Mouse (Mus musculus) intestine, embryonic 14.5 days (tissue): Measurements from ENCODE around the gene Tcp1. TPM values are rescaled to one million over a fixed set of nuclear protein-coding genes. Genes with fewer than 3 reads are reported as not detected.
A peak's percentile ranks its signal among the peaks of the same experiment; 100 is the strongest.
"Not testable (repeated sequence)": the region's sequence is repeated elsewhere in the genome, so short reads cannot be mapped to it uniquely, and the experiment has no call there.

ENCODE experiments used
- ATAC-seq: fragments of 200-750 bp; cut with Nextera tagmentation; replicated peaks from 2 replicates; pipeline ENCODE4 v1.8.0; 2017; ENCODE audit warnings: low read depth, moderate number of reproducible peaks, moderate TSS enrichment, moderate library complexity; ENCODE audit not compliant: low FRiP score, low TSS enrichment
- DNase-seq: peaks from one replicate; pipeline ENCODE4 v3.0.0-alpha.2; 2018; ENCODE audit warnings: low spot score
- H3K27ac ChIP-seq: fragments of 300-500 bp; sonication (generic); 2 replicates; pipeline ENCODE4 v1.5.1; 2014; ENCODE audit warnings: low read depth, mild to moderate bottlenecking, control low read depth
- H3K27me3 ChIP-seq: fragments of 300-500 bp; sonication (generic); replicated peaks from 2 replicates; pipeline ENCODE4 v1.6.1; 2014; ENCODE audit warnings: low read length, control low read depth; ENCODE audit not compliant: control insufficient read depth, insufficient read depth
- H3K36me3 ChIP-seq: fragments of 300-500 bp; sonication (generic); 2 replicates; pipeline ENCODE4 v1.6.1; 2014; ENCODE audit warnings: low read length, control low read depth; ENCODE audit not compliant: control insufficient read depth, insufficient read depth
- H3K4me1 ChIP-seq: fragments of 300-500 bp; sonication (generic); replicated peaks from 2 replicates; pipeline ENCODE4 v1.6.1; 2014; ENCODE audit warnings: low read length, control low read depth, mixed read lengths; ENCODE audit not compliant: control insufficient read depth, insufficient read depth
- H3K4me2 ChIP-seq: fragments of 300-500 bp; sonication (generic); 2 replicates; pipeline ENCODE4 v1.6.1; 2014; ENCODE audit warnings: low read length
- H3K4me3 ChIP-seq: fragments of 300-500 bp; sonication (generic); 2 replicates; pipeline ENCODE4 v1.5.1; 2014; ENCODE audit warnings: low read depth, low read length, control low read depth, mixed read lengths
- H3K9ac ChIP-seq: fragments of 300-500 bp; sonication (generic); 2 replicates; pipeline ENCODE4 v1.6.1; 2014; ENCODE audit warnings: mild to moderate bottlenecking, low read length
- H3K9me3 ChIP-seq: fragments of 300-500 bp; sonication (generic); 2 replicates; pipeline ENCODE4 v1.6.1; 2016; ENCODE audit warnings: low read length, control low read depth; ENCODE audit not compliant: control insufficient read depth
- WGBS: fragments of 180-500 bp; shearing (Covaris S2); extraction: QIAGEN DNeasy Blood & Tissue Kit; methylation state at CpG from one replicate; pipeline ENCODE4 v1.1.7; 2014; 5-methylcytosine and 5-hydroxymethylcytosine counted together
- polyA plus RNA-seq: library from polyadenylated mRNA; unstranded; fragments of >200 nt; fragmentation: Nextera tagmentation; extraction: Ambion mirVana; gene quantifications from 2 replicates; pipeline ENCODE4 v1.2.1, GENCODE M21; 2014

Tcp1 gene
- polyA plus RNA-seq, 1 experiment from 2014 or later, result 447 TPM

DNA sequence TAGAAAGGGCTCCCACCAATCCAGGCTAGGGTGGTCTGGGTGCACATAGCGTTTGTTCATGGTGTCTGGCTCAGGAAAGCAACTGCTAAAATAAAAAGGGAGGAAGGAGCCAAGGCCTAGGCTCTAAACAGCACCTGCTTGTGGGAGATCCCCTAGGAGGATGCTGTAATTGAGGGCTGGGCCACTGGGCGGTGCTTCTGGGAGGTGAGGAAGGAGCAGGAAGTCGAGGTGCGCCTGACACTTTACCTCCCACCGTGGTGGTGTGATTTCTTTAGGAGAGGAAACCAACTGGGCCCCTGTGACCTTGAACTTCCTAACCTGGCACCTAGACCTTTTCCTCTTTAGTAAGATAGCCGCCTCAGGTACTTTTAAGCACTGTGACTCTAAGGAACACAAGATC lies 28.9 kb upstream of the Tcp1 start:
- Histone ChIP-seq H3K9me3 (no peaks in the 10 kb centered on the region), H3K9ac (no peak overlapping the region), H3K27me3 (no peaks in the 10 kb centered on the region), H3K36me3 (no peaks in the 10 kb centered on the region; the same call in 1 of the 2 replicates), H3K27ac (no peak overlapping the region), H3K4me2 (no peak overlapping the region), H3K4me3 (no peak overlapping the region), H3K4me1 (no peaks in the 10 kb centered on the region)
- no peak for DNase-seq
- ATAC-seq, result 0 out of 2 replicates have a peak, but pooled peaks have one; percentile 44
- 38% methylated on average over 6 of the region's 6 CpGs for WGBS

DNA sequence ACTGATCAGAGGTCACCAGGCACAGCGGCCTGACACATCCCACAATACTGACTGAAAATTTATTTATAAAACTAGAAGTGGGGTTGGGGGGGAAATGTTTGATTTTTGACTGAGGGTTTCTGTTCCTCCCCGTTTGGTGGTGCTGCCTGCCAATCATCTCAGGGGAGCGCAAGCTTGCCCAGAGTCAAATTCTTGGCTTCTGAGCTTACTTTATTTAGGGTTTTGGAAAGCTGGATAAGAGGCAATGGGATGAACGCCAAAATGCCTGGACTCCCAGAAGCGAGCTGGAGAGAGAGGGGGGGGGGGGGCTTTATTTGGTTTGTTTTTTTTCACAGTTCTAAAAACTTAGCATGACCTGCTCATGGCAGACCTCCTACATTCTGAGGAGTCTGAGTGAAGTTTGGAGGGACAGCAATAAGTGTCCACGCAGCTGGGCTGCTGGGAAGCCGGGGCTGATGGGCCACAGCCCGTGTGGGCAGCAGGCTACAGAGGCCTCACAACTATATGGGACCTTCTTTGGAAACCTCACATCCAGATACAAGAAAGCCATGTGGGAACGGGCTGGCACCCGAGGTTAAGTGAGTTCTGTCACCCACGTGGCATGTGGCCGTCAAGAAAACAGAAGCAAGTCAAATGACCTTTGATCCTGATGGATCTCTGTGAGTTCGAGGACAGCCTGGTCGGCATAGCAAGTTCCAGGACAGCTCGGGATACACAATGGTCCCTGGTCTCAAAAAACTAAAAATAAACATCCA lies 28.3 kb upstream of the Tcp1 start:
- no peaks in the 10 kb centered on the region; the same call in 1 of the 2 replicates for H3K36me3 ChIP-seq
- H3K4me2 ChIP-seq, result no peak overlapping the region
- no peaks in the 10 kb centered on the region for H3K4me1 ChIP-seq
- 72% methylated on average over 15 of the region's 15 CpGs for WGBS
- ATAC-seq (no peak), DNase-seq (no peak)
- H3K27ac ChIP-seq, result no peak overlapping the region
- H3K27me3 ChIP-seq, result no peaks in the 10 kb centered on the region
- no peak overlapping the region for H3K4me3 ChIP-seq
- no peaks in the 10 kb centered on the region for H3K9me3 ChIP-seq
- H3K9ac ChIP-seq, result no peak overlapping the region

DNA sequence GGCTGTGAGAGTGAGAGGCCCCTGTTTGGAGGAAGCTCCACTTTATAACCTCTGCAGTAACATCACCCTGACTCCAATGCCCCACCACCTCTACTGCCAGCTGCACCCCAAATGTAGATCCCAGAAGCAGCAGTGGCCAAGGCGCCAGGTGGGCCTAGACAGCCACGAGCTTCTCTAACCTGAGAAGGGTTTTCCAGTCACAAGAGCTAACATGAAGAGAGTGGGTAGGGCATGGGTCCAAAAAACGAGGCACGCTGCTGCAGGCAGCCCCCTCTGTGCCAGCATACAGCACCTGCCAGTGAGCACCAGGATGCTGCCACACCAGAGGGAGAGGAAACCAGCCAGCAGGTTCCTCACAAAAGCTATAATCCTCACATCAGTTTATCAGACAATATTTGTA lies 24.4 kb upstream of the Tcp1 start:
- H3K4me3 ChIP-seq, result no peak overlapping the region
- H3K9me3 ChIP-seq, result no peaks in the 10 kb centered on the region
- no peaks in the 10 kb centered on the region; the same call in 1 of the 2 replicates for H3K36me3 ChIP-seq
- no peaks in the 10 kb centered on the region for H3K4me1 ChIP-seq
- 79% methylated on average over 4 of the region's 4 CpGs for WGBS
- H3K9ac ChIP-seq, result no peak overlapping the region
- H3K27ac ChIP-seq, result no peak overlapping the region
- no peak overlapping the region for H3K4me2 ChIP-seq
- ATAC-seq (no peak), DNase-seq (no peak)
- no peaks in the 10 kb centered on the region for H3K27me3 ChIP-seq

DNA sequence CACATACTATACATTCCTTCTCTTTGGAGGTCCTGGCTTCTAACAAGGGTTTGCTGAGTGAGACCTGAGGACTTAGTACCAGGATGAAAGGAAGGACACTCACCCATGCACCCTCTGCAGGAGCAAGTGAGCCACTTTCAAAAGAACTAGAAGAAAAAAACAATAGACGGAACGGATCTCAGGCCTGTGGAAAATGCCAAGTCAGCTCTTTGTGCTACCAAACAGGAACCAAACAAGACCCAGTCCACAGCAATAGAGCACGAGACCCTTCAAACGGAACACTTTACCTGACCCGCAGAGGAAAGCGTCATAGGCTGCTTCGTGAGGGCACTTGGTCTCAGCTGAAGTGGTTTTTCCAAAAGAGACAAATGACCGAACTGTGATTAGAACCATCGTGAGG lies 23.5 kb upstream of the Tcp1 start:
- Histone ChIP-seq H3K27ac (no peak overlapping the region), H3K4me3 (no peak overlapping the region), H3K27me3 (no peaks in the 10 kb centered on the region), H3K4me1 (no peaks in the 10 kb centered on the region), H3K9me3 (no peaks in the 10 kb centered on the region), H3K9ac (no peak overlapping the region), H3K4me2 (no peak overlapping the region), H3K36me3 (no peaks in the 10 kb centered on the region; the same call in 1 of the 2 replicates)
- no peak for ATAC-seq
- WGBS, result 89% methylated on average over 9 of the region's 9 CpGs
- no peak for DNase-seq

- ATAC-seq (no peak), DNase-seq (no peak)
- 89% methylated on average over 5 of the region's 5 CpGs for WGBS
- Histone ChIP-seq H3K9me3 (no peaks in the 10 kb centered on the region), H3K36me3 (peaks cover 7% of the 10 kb centered on the region; the same call in 1 of the 2 replicates), H3K4me1 (no peaks in the 10 kb centered on the region), H3K27ac (no peak overlapping the region), H3K27me3 (no peaks in the 10 kb centered on the region), H3K4me2 (no peak overlapping the region), H3K9ac (no peak overlapping the region), H3K4me3 (no peak overlapping the region)
Measured at GRCm38 (mm10) chr17:12897674-12898073, 17.8 kb upstream of the Tcp1 start.

- not testable (repeated sequence) for H3K27ac ChIP-seq, H3K4me2 ChIP-seq
Measured at GRCm38 (mm10) chr17:12898607-12899006, 16.9 kb upstream of the Tcp1 start.

DNA sequence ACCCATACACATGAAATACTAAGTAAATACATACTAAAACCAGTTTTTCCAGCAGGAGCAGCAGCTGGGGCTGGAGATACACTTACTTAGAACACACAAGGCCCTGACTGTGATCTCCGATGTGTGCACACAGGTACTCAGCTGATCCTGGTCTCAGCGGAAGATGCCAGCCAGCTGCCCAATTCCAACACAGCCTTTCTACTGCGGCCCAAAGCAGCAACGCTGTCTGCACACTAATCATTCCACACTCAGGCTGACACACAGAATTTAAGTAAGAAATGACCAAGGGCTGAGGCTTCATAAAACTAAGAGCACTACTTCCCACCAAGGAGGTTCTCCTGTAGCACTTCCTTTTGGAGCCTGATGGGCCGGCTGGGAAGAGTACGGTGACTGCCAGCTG lies 13.2 kb upstream of the Tcp1 start:
- Histone ChIP-seq H3K4me2 (no peak overlapping the region), H3K9me3 (no peaks in the 10 kb centered on the region), H3K27me3 (no peaks in the 10 kb centered on the region), H3K4me1 (no peaks in the 10 kb centered on the region), H3K4me3 (no peak overlapping the region), H3K36me3 (peaks cover 7% of the 10 kb centered on the region; the same call in 1 of the 2 replicates), H3K27ac (no peak overlapping the region), H3K9ac (no peak overlapping the region)
- 95% methylated on average over 6 of the region's 6 CpGs for WGBS
- no peak for ATAC-seq
- DNase-seq, result no peak

More at GRCm38 (mm10) chr17:12898607-12899006, 16.9 kb upstream of the Tcp1 start:
- H3K36me3 ChIP-seq, H3K27me3 ChIP-seq, DNase-seq, H3K4me1 ChIP-seq, ATAC-seq, H3K9ac ChIP-seq, H3K4me3 ChIP-seq, H3K9me3 ChIP-seq: not testable (repeated sequence)
- WGBS, result 31% methylated on average over 2 of the region's 2 CpGs

DNA sequence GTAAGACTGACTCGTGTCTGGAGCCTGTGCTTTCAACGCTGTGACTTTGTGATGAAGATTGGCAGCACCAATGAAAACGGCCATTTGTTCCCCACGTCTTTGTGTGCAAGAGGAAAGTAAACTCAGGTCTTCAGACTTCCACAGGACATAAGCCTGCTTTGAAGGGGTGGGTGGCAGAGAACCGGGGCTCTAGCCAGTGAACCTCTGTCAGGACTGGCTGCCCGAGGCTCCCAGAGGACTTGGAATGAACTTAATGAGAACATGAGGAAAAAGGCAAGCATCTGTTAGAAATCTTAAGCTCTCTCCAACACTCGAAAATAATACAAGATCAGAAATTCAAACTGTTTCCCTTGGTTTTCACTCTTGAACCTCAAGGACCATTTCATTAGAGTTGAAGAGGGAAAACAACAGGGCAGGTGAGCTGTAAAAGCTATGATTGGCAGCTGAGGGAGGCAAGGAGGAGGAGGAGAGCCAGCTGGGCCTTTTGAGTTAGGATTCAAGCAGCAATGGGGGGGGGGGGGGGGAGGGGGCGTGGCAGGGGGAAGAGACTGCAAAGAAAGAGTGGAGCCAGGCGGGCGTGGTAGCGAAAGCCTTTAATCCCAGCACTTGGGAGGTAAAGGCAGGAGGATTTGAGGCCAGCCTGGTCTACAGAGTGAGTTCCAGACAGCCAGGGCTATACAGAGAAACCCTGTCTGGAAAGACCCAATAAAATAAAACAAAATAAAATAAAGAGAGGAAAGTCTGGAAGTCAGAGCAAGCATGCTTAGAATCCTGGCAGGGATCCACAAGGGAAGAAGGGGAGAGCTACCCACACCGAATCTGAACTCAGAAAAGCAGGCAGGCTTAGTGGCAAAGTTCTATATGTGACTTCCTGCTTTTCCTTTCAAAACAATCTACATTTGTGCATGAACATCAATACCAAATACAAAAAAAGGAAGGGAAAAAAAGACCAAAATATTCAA lies 11.8 kb upstream of the Tcp1 start:
- Histone ChIP-seq H3K4me2 (no peak overlapping the region), H3K27ac (no peak overlapping the region), H3K9me3 (no peaks in the 10 kb centered on the region), H3K4me1 (no peaks in the 10 kb centered on the region), H3K36me3 (peaks cover 7% of the 10 kb centered on the region; the same call in 1 of the 2 replicates), H3K4me3 (no peak overlapping the region), H3K27me3 (no peaks in the 10 kb centered on the region), H3K9ac (no peak overlapping the region)
- ATAC-seq (no peak), DNase-seq (no peak)
- WGBS, result 64% methylated on average over 11 of the region's 12 CpGs
